Mouse (Mus musculus): ENCODE measurements around the gene Ylpm1.

DNA sequence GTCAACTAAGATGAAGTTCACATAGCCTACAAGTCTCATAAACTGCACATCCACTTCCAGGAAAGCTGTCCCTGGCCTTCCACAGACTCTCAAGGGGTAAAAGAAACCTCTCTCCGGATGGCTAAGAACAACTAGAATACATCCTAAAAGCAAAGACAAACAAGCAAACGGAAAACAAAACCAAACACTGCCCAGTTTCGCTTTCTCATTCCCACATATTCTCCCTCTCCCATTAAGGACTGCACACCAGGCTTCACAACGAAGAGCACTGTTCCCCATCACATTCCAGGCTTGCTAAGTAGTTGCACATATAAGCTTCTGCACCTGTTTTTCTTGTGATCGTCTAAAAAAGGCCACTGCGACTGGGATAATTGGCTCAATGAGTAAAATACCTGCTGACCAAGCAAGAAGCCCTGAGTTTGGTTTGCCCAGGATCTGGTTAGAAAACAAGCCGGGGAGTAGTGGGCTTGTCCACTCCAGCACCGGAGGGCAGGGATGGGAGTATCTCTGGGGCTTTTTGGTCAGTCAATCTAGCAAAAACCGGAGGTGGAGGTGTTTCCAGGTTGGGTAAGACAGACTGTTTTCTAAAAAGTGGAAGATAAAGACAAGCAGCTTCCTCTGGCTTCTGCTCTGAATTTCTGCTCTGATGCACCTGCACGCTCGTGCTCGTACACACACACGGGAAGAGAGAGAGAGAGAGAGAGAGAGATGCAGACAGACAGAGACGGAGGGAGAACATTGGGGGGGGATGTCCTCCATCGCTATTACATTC lies 26.3 kb upstream of the Ylpm1 start:
- TF ChIP-seq MAX (IDR thresholded peaks at IDR 0.05) (no peak), CTCF (IDR thresholded peaks at IDR 0.05; ENCODE audit: control insufficient read depth, insufficient read depth, insufficient read length) (no peak)

Data from C2C12 (cell line).